Mouse (Mus musculus): ENCODE data around the gene Acat1.

Gene Acat1

DNA sequence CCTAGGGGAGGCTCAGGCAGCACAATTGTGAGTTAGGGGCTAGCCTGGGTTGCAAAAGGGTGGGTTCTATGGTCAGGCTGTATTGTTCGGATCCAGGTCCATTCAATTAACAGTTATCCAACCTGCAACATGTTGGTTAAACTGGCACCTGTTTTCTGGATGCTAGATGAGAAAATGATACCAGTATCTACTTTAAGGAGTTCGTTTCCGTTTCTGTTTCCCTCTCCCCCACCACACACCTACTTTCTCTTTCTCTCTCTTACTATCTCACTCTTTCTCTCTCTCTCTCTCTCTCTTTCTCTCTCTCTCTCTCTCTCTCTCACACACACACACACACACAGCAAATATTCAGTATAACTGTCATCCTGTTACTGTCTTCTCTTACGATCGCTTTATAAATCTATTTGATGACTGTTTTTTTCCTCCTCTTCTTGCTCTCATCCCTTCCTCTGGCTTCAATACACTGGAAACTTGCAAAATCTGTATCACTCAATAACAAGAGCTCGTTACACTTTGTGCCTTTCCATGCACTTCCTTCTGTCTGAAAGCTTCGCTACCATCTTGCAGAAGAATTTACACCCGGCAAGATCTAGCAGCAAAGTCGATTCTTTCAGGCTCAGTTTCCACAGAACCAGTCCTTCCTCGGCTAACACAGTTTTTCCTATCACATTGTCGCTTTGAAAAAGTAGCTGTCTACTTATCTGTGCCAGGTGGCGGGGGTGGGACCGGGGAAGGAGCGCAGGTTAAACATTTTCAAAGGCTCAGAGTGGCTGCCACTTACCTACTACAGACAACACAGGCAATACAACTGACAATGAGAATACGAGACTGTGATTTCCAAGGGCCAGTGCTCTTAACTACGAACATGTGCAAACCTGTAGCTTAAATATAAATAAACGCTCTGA is 74.5 kb downstream of the Acat1 start:
- DNase-seq (ENCODE audit: low spot score), result peak; percentile 3
